Mouse (Mus musculus) lung, postnatal 0 days (tissue): Measurements from ENCODE around the gene Pparg.

Experiments used
- CTCF ChIP-seq: IDR thresholded peaks from 2 replicates; pipeline ENCODE4 v1.5.1; 2016; ENCODE audit warnings: antibody characterized with exemption, mild to moderate bottlenecking
- EP300 ChIP-seq: IDR thresholded peaks from 2 replicates; pipeline ENCODE4 v1.6.1; 2016; ENCODE audit warnings: antibody characterized with exemption, mild to moderate bottlenecking, control low read depth

GRCm38 (mm10) chr6:115382712-115383111 lies 22.0 kb downstream of the Pparg start:
- TF ChIP-seq CTCF = no peak
- TF ChIP-seq EP300 = peak; percentile 29; the same call in 1 of the 2 replicates
